Mouse (Mus musculus) limb, embryonic 13.5 days (tissue): ENCODE results near the gene 4930451I11Rik. TPM values are rescaled to one million over a fixed set of nuclear protein-coding genes. Genes with fewer than 3 reads are reported as not detected.

Source experiments
- ATAC-seq: fragments of 200-750 bp; cut with Nextera tagmentation; 2 replicates; pipeline ENCODE4 v1.8.0; 2017; ENCODE audit warnings: low read depth, moderate number of reproducible peaks, moderate TSS enrichment; ENCODE audit not compliant: low FRiP score
- H3K27ac ChIP-seq: fragments of 300-500 bp; sonication (generic); 2 replicates; pipeline ENCODE4 v1.5.1; 2015; ENCODE audit warnings: inconsistent platforms, mild to moderate bottlenecking, moderate library complexity
- H3K27me3 ChIP-seq: fragments of 300-500 bp; sonication (generic); 2 replicates; pipeline ENCODE4 v1.6.1; 2015; ENCODE audit warnings: mild to moderate bottlenecking, inconsistent platforms
- H3K36me3 ChIP-seq: fragments of 300-500 bp; sonication (generic); 2 replicates; pipeline ENCODE4 v1.6.1; 2015; ENCODE audit warnings: inconsistent platforms, mild to moderate bottlenecking, moderate library complexity
- H3K4me1 ChIP-seq: fragments of 300-500 bp; sonication (generic); 2 replicates; pipeline ENCODE4 v1.6.1; 2015; ENCODE audit warnings: inconsistent platforms
- H3K4me2 ChIP-seq: fragments of 300-500 bp; sonication (generic); replicated peaks from 2 replicates; pipeline ENCODE4 v1.6.1; 2015; ENCODE audit warnings: inconsistent platforms, mild to moderate bottlenecking, moderate library complexity
- H3K4me3 ChIP-seq: fragments of 300-500 bp; sonication (generic); 2 replicates; pipeline ENCODE4 v1.5.1; 2015; ENCODE audit warnings: moderate library complexity, mild to moderate bottlenecking, inconsistent platforms
- H3K9ac ChIP-seq: fragments of 300-500 bp; sonication (generic); 2 replicates; pipeline ENCODE4 v1.6.1; 2015; ENCODE audit warnings: mild to moderate bottlenecking, inconsistent platforms
- H3K9me3 ChIP-seq: fragments of 300-500 bp; sonication (generic); 2 replicates; pipeline ENCODE4 v1.6.1; 2016; ENCODE audit warnings: inconsistent platforms
- WGBS: fragments of 180-500 bp; shearing (Covaris S2); methylation state at CpG from one replicate; pipeline ENCODE4 v1.1.7; 2015; 5-methylcytosine and 5-hydroxymethylcytosine counted together
- polyA plus RNA-seq: library from polyadenylated mRNA; unstranded; fragments of >200 nt; fragmentation: Nextera tagmentation; extraction: Ambion mirVana; gene quantifications from 2 replicates; pipeline ENCODE4 v1.2.1, GENCODE M21; 2015

4930451I11Rik gene
- polyA plus RNA-seq, 1 experiment from 2014 or later, result not detected

- Histone ChIP-seq H3K9ac (no peak overlapping the region), H3K9me3 (no peaks in the 10 kb centered on the region), H3K4me3 (no peak overlapping the region), H3K4me2 (no peak overlapping the region), H3K27ac (no peak overlapping the region), H3K4me1 (peaks cover 8% of the 10 kb centered on the region), H3K27me3 (peaks cover 66% of the 10 kb centered on the region), H3K36me3 (no peaks in the 10 kb centered on the region)
- 70% methylated on average over 5 of the region's 5 CpGs for WGBS
- no peak for ATAC-seq
These were observed 5.5 kb downstream of the 4930451I11Rik start for GRCm38 (mm10) chr7:126825952-126826351.

- Histone ChIP-seq H3K9ac (no peak overlapping the region), H3K4me3 (no peak overlapping the region), H3K27me3 (peaks cover 65% of the 10 kb centered on the region), H3K4me1 (peaks cover 8% of the 10 kb centered on the region), H3K27ac (no peak overlapping the region), H3K36me3 (no peaks in the 10 kb centered on the region), H3K4me2 (no peak overlapping the region), H3K9me3 (no peaks in the 10 kb centered on the region)
- 17% methylated on average over 8 of the region's 8 CpGs for WGBS
- ATAC-seq, result no peak
These were observed 6.0 kb downstream of the 4930451I11Rik start for GRCm38 (mm10) chr7:126825403-126825802.

GRCm38 (mm10) chr7:126823940-126824339 lies 7.5 kb downstream of the 4930451I11Rik start:
- Histone ChIP-seq H3K27me3 (peaks cover 56% of the 10 kb centered on the region), H3K27ac (no peak overlapping the region), H3K9ac (no peak overlapping the region), H3K9me3 (no peaks in the 10 kb centered on the region), H3K4me3 (no peak overlapping the region), H3K36me3 (no peaks in the 10 kb centered on the region), H3K4me1 (peaks cover 8% of the 10 kb centered on the region), H3K4me2 (no peak overlapping the region)
- no peak for ATAC-seq
- 13% methylated on average over 10 of the region's 10 CpGs for WGBS

GRCm38 (mm10) chr7:126823202-126823711 lies 8.2 kb downstream of the 4930451I11Rik start:
- 3% methylated on average over 14 of the region's 19 CpGs for WGBS
- no peak overlapping the region for H3K27ac ChIP-seq
- ATAC-seq, result no peak

GRCm38 (mm10) chr7:126822741-126823140 lies 8.7 kb downstream of the 4930451I11Rik start:
- Histone ChIP-seq H3K36me3 (no peaks in the 10 kb centered on the region), H3K27ac (no peak overlapping the region), H3K4me3 (peak overlapping the region; percentile 32), H3K9me3 (no peaks in the 10 kb centered on the region), H3K4me1 (peaks cover 8% of the 10 kb centered on the region), H3K9ac (no peak overlapping the region), H3K4me2 (peak overlapping the region; percentile 56), H3K27me3 (peaks cover 51% of the 10 kb centered on the region)
- 14% methylated on average over 9 of the region's 9 CpGs for whole genome bisulfite sequencing
- no peak for ATAC-seq

More at GRCm38 (mm10) chr7:126823202-126823711, 8.2 kb downstream of the 4930451I11Rik start:
- H3K4me3 ChIP-seq, result peak overlapping the region; percentile 32
- no peaks in the 10 kb centered on the region for H3K9me3 ChIP-seq
- H3K4me2 ChIP-seq, result peak overlapping the region; percentile 56
- H3K9ac ChIP-seq, result 0 out of 2 replicates have a peak overlapping the region, but pooled peaks have one; percentile 13
- no peaks in the 10 kb centered on the region for H3K36me3 ChIP-seq
- H3K4me1 ChIP-seq, result peaks cover 8% of the 10 kb centered on the region
- peaks cover 51% of the 10 kb centered on the region for H3K27me3 ChIP-seq

GRCm38 (mm10) chr7:126821835-126822511 lies 9.5 kb downstream of the 4930451I11Rik start:
- 0 out of 2 replicates have a peak, but pooled peaks have one; percentile 15 for ATAC-seq
- H3K36me3 ChIP-seq, result no peaks in the 10 kb centered on the region
- H3K9ac ChIP-seq, result no peak overlapping the region
- peaks cover 8% of the 10 kb centered on the region for H3K4me1 ChIP-seq
- H3K9me3 ChIP-seq, result no peaks in the 10 kb centered on the region
- no peak overlapping the region for H3K4me3 ChIP-seq
- no peak overlapping the region for H3K4me2 ChIP-seq
- H3K27ac ChIP-seq, result no peak overlapping the region
- H3K27me3 ChIP-seq, result peaks cover 51% of the 10 kb centered on the region
- WGBS, result 22% methylated on average over 7 of the region's 7 CpGs

GRCm38 (mm10) chr7:126818818-126819217 lies 12.6 kb downstream of the 4930451I11Rik start:
- Histone ChIP-seq H3K27me3 (peaks cover 28% of the 10 kb centered on the region), H3K27ac (no peak overlapping the region), H3K36me3 (no peaks in the 10 kb centered on the region), H3K4me1 (peaks cover 8% of the 10 kb centered on the region), H3K9me3 (no peaks in the 10 kb centered on the region), H3K9ac (no peak overlapping the region), H3K4me3 (no peak overlapping the region), H3K4me2 (no peak overlapping the region)
- no peak for ATAC-seq
- 23% methylated on average over 1 of the region's 1 CpGs for WGBS

GRCm38 (mm10) chr7:126817595-126817994 lies 13.8 kb downstream of the 4930451I11Rik start:
- H3K4me2 ChIP-seq, result no peak overlapping the region
- no peak overlapping the region for H3K4me3 ChIP-seq
- H3K36me3 ChIP-seq, result no peaks in the 10 kb centered on the region
- no peaks in the 10 kb centered on the region for H3K9me3 ChIP-seq
- no peak for ATAC-seq
- peaks cover 15% of the 10 kb centered on the region for H3K27me3 ChIP-seq
- 88% methylated on average over 7 of the region's 7 CpGs for WGBS
- H3K27ac ChIP-seq, result no peak overlapping the region
- H3K4me1 ChIP-seq, result no peaks in the 10 kb centered on the region
- H3K9ac ChIP-seq, result no peak overlapping the region

GRCm38 (mm10) chr7:126816494-126816893 lies 14.9 kb downstream of the 4930451I11Rik start:
- Histone ChIP-seq H3K27me3 (peaks cover 7% of the 10 kb centered on the region; the same call in 1 of the 2 replicates), H3K4me1 (no peaks in the 10 kb centered on the region), H3K27ac (no peak overlapping the region), H3K36me3 (no peaks in the 10 kb centered on the region), H3K9ac (no peak overlapping the region), H3K4me2 (no peak overlapping the region), H3K9me3 (no peaks in the 10 kb centered on the region), H3K4me3 (no peak overlapping the region)
- ATAC-seq, result no peak
- 78% methylated on average over 8 of the region's 8 CpGs for WGBS

- no peaks in the 10 kb centered on the region for H3K9me3 ChIP-seq
- no peaks in the 10 kb centered on the region for H3K36me3 ChIP-seq
- WGBS, result 67% methylated on average over 8 of the region's 8 CpGs
- H3K27me3 ChIP-seq, result peaks cover under 1% of the 10 kb centered on the region; the same call in 1 of the 2 replicates
- no peak overlapping the region for H3K4me2 ChIP-seq
- no peak overlapping the region for H3K9ac ChIP-seq
- no peak overlapping the region for H3K27ac ChIP-seq
- H3K4me1 ChIP-seq, result no peaks in the 10 kb centered on the region
- H3K4me3 ChIP-seq, result no peak overlapping the region
- no peak for ATAC-seq
These were observed 15.7 kb downstream of the 4930451I11Rik start for GRCm38 (mm10) chr7:126815726-126816222.

GRCm38 (mm10) chr7:126809723-126810369 lies 21.6 kb downstream of the 4930451I11Rik start:
- H3K4me2 ChIP-seq, result peak overlapping the region; percentile 91
- peaks cover 14% of the 10 kb centered on the region for H3K4me1 ChIP-seq
- no peaks in the 10 kb centered on the region for H3K9me3 ChIP-seq
- 54% methylated on average over 5 of the region's 5 CpGs for WGBS
- peak overlapping the region; percentile 75; the same call in 1 of the 2 replicates for H3K4me3 ChIP-seq
- H3K27me3 ChIP-seq, result no peaks in the 10 kb centered on the region
- peaks cover 12% of the 10 kb centered on the region for H3K36me3 ChIP-seq
- ATAC-seq, result no peak
- H3K27ac ChIP-seq, result no peak overlapping the region
- peak overlapping the region; percentile 88 for H3K9ac ChIP-seq
